Mouse (Mus musculus): ENCODE measurements around the gene Tm4sf5. TPM values are rescaled to one million over a fixed set of nuclear protein-coding genes. Genes with fewer than 3 reads are reported as not detected.
A peak's percentile ranks its signal among the peaks of the same experiment; 100 is the strongest.

Tm4sf5 gene
- total and polyA plus RNA-seq, 3 experiments: 5.5 to 24.5 (median 11.7) TPM

DNA sequence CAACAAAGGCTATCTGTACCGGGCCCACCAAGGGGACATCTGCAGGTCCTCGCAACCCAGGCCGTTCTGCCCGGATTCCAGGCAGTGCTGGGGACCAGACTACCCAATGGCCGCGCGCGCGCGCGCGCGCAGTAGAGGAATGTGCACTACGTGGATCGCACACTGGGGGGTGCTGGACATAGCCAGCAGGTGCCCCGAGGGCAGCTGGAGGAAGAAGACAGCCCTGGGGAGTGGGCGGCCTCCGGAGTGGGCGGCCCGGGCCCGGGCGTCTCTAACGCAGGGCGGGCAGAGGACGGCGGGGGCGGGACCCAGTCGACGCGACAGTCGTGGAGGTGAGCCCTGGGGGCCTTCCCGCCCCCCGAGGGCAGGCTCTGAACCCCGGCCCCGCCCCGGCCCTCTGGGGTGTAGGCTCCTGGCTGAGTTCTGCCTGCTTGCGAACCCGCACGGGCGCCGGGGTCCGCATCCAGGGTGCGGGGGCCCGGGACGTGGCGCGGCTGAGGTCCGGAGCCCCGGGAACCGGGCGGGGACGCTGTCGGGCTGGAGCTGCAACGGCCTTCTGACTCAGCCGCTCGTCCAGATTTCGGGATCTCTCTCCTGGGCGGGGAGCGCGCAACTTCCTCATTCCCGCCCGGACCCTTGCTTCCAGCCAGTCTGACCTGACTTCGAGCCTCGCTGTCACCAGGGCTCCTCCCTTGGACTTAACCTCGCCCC lies 35.0 kb downstream of the Tm4sf5 start, which contains the start of gene Pld2:
Pld2 (plus strand) TSS at position 188 of the 711 bp plus-strand sequence.
- DNase-seq (ENCODE audit: extremely low read depth): peak; percentile 90
- peaks cover 0 to 9% of the 10 kb centered on the region in 2 experiments for H3K36me3 ChIP-seq (replicated peaks in 1 of 2; ENCODE audit: control insufficient read depth in 1 of 2, insufficient read depth in 1 of 2, low read length in 1 of 2)
- peak within 1 kb of the TSS; percentile 62 for H3K9ac ChIP-seq (ENCODE audit: insufficient read depth, low read depth)
- H3K79me2 ChIP-seq (replicated peaks; ENCODE audit: control insufficient read depth, extremely low read depth, insufficient read depth, poor library complexity, severe bottlenecking): no peaks in the 10 kb centered on the region
- no peak within 1 kb of the TSS for H3K27ac ChIP-seq (ENCODE audit: insufficient read depth, low read depth)
- no peaks in the 10 kb centered on the region for H3K9me3 ChIP-seq (replicated peaks; ENCODE audit: low read length)
- H3K4me1 ChIP-seq (ENCODE audit: control insufficient read depth in 1 of 2, insufficient read depth in 2 of 2): peaks cover 0 to 16% of the 10 kb centered on the region in 2 experiments; a peak in 2 of 4 replicates
- H3K4me2 ChIP-seq (ENCODE audit: insufficient read depth, low read depth, poor library complexity, severe bottlenecking): peak within 1 kb of the TSS; percentile 66
- peak within 1 kb of the TSS; percentile 53 to 71 (median 57) for H3K4me3 ChIP-seq (replicated peaks in 1 of 3; ENCODE audit: low read depth in 2 of 3, low read length in 2 of 3, poor library complexity in 1 of 3)
- in situ Hi-C loops (cut with MboI; ENCODE audit: low pct_ligation_motif_present, low pct_unique_long_range_greater_than_20kb, low sequenced_read_pairs): no loop called here
- no peaks in the 10 kb centered on the region for H3K27me3 ChIP-seq (replicated peaks)
- no peak for TF ChIP-seq SIN3A (IDR thresholded peaks at IDR 0.05; ENCODE audit: low read length)
- TF ChIP-seq SMC3 (IDR thresholded peaks at IDR 0.05; ENCODE audit: low read depth, low read length): peak; percentile 86
- peak; percentile 84 for TF ChIP-seq POLR2A (IDR thresholded peaks at IDR 0.05; ENCODE audit: low read depth, low read length)
- no peak for TF ChIP-seq MAFK (IDR thresholded peaks at IDR 0.05; ENCODE audit: insufficient replicate concordance, low read length)
- no peak for TF ChIP-seq CHD1 (IDR thresholded peaks at IDR 0.05; ENCODE audit: low read depth, low read length)
- TF ChIP-seq ETS1 (conservative IDR thresholded peaks at IDR 0.05; ENCODE audit: low read depth, low read length): 0 out of 2 replicates have a peak, but pooled peaks have one; percentile 12
- peak; percentile 62; the same call in 1 of the 2 replicates for TF ChIP-seq UBTF (IDR thresholded peaks at IDR 0.05; ENCODE audit: low read depth, low read length)
- TF ChIP-seq MEF2A (IDR thresholded peaks at IDR 0.05; ENCODE audit: borderline replicate concordance, low read depth, low read length): peak; percentile 55; the same call in 1 of the 2 replicates
- TF ChIP-seq MYC (IDR thresholded peaks at IDR 0.05; ENCODE audit: low read depth, low read length): peak; percentile 44; the same call in 1 of the 2 replicates
- TF ChIP-seq PAX5 (IDR thresholded peaks at IDR 0.05; ENCODE audit: low read length): no peak
- no peak for TF ChIP-seq TBP (conservative IDR thresholded peaks at IDR 0.05; ENCODE audit: low read depth, low read length)
- TF ChIP-seq JUND (conservative IDR thresholded peaks at IDR 0.05; ENCODE audit: low read depth, low read length): no peak
- no peak for TF ChIP-seq USF2 (conservative IDR thresholded peaks at IDR 0.05; ENCODE audit: low read depth, low read length)
- TF ChIP-seq ELF1 (IDR thresholded peaks at IDR 0.05; ENCODE audit: low read depth, low read length): peak; percentile 50
- peak; percentile 70 for TF ChIP-seq RAD21 (IDR thresholded peaks at IDR 0.05; ENCODE audit: low read depth, low read length)
- no peak; the same call in 1 of the 2 replicates for TF ChIP-seq MAX (IDR thresholded peaks at IDR 0.05; ENCODE audit: low read length)
- TF ChIP-seq CHD2 (IDR thresholded peaks at IDR 0.05; ENCODE audit: low read length): 0 out of 2 replicates have a peak, but pooled peaks have one; percentile 26
- no peak for TF ChIP-seq E2F4 (IDR thresholded peaks at IDR 0.05; ENCODE audit: insufficient replicate concordance, low read depth, low read length)
- peak; percentile 53 for TF ChIP-seq HCFC1 (IDR thresholded peaks at IDR 0.05; ENCODE audit: low read depth, low read length)
- no peak for TF ChIP-seq ZNF384 (IDR thresholded peaks at IDR 0.05; ENCODE audit: low read depth, low read length)
- TF ChIP-seq RCOR1 (conservative IDR thresholded peaks at IDR 0.05; ENCODE audit: low read depth, low read length): no peak
- TF ChIP-seq ZMIZ1 (IDR thresholded peaks at IDR 0.05; ENCODE audit: low read depth, low read length): no peak; the same call in 1 of the 2 replicates
- peak; percentile 88 for TF ChIP-seq NRF1 (IDR thresholded peaks at IDR 0.05; ENCODE audit: low read depth, low read length)
- 0 out of 2 replicates have a peak, but pooled peaks have one; percentile 19 for TF ChIP-seq MXI1 (IDR thresholded peaks at IDR 0.05; ENCODE audit: low read depth, low read length)
- no peak for TF ChIP-seq JUN (IDR thresholded peaks at IDR 0.05; ENCODE audit: insufficient read depth, low read depth, low read length)
- TF ChIP-seq USF1 (IDR thresholded peaks at IDR 0.05; ENCODE audit: low read depth, low read length): no peak
- TF ChIP-seq CTCF (conservative IDR thresholded peaks at IDR 0.05 in 1 of 2, IDR thresholded peaks at IDR 0.05 in 1 of 2; ENCODE audit: low read depth in 2 of 2, low read length in 2 of 2): peak in 1 of 2 experiments; percentile 85; a peak in 2 of 4 replicates
- peak; percentile 79 for TF ChIP-seq NELFE (IDR thresholded peaks at IDR 0.05; ENCODE audit: low read depth, low read length)
- no peak; the same call in 1 of the 2 replicates for TF ChIP-seq MAZ (IDR thresholded peaks at IDR 0.05; ENCODE audit: low read depth, low read length)
- peak; percentile 31; the same call in 1 of the 2 replicates for TF ChIP-seq ZC3H11A (IDR thresholded peaks at IDR 0.05; ENCODE audit: low read depth, low read length)
- no peak for TF ChIP-seq KAT2A (IDR thresholded peaks at IDR 0.05; ENCODE audit: insufficient replicate concordance, low read length)
- TF ChIP-seq TCF12 (IDR thresholded peaks at IDR 0.05; ENCODE audit: low read depth, low read length): peak; percentile 84; the same call in 1 of the 2 replicates
- no peak for TF ChIP-seq EP300 (IDR thresholded peaks at IDR 0.05; ENCODE audit: low read length)
- 0 out of 2 replicates have a peak, but pooled peaks have one; percentile 12 for TF ChIP-seq BHLHE40 (IDR thresholded peaks at IDR 0.05; ENCODE audit: low read depth, low read length)
- TF ChIP-seq ZKSCAN1 (IDR thresholded peaks at IDR 0.05; ENCODE audit: borderline replicate concordance, low read depth, low read length): no peak
- TF ChIP-seq POLR2AphosphoS2 (IDR thresholded peaks at IDR 0.05; ENCODE audit: low read depth, low read length): no peak
- TF ChIP-seq IRF4 (IDR thresholded peaks at IDR 0.05; ENCODE audit: low read depth, low read length): peak; percentile 26; the same call in 1 of the 2 replicates
- TF ChIP-seq GABPA (IDR thresholded peaks at IDR 0.05; ENCODE audit: insufficient replicate concordance, low read depth, low read length): no peak
- dilution Hi-C loops (cut with MboI; ENCODE audit: extremely low pct_ligation_motif_present, extremely low pct_unique_long_range_greater_than_20kb, low sequenced_read_pairs): no loop called here
